Mouse (Mus musculus) ES-Bruce4 (cell line): Measurements from ENCODE around the gene Iffo2.

Experiments
- CTCF ChIP-seq: IDR thresholded peaks from one replicate; pipeline ENCODE4 v1.8.1; 2011; ENCODE audit warnings: low read depth, low read length
- EP300 ChIP-seq: IDR thresholded peaks from 2 replicates; pipeline ENCODE4 v1.6.1; 2011; ENCODE audit warnings: low read depth, low read length; ENCODE audit not compliant: insufficient read depth
- POLR2A ChIP-seq: IDR thresholded peaks from one replicate; pipeline ENCODE4 v1.8.1; 2011; ENCODE audit warnings: low read length; ENCODE audit not compliant: insufficient read depth

DNA sequence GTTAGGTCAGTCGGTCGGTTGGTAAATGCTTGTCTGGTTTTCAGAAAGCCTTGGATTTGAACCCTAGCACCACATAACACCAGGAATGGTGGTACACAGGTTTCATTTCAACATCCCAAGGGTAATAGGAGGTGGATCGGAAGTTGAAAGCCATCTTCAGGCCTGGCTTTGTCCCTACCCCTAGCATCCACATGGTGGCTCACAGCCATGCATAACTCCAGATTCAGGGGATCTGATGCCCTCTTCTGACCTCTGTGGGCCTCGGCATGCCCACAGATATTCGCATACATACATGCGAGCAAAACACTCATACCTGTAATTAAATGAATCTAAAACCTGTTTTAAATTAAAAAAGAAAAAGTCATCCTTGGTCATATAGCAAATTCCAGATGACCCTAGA is 28.6 kb upstream of the Iffo2 start:
- TF ChIP-seq CTCF = peak; percentile 2
- no peak for TF ChIP-seq POLR2A
- TF ChIP-seq EP300 = no peak
